Mouse (Mus musculus): ENCODE measurements around the gene St6gal1.

DNA sequence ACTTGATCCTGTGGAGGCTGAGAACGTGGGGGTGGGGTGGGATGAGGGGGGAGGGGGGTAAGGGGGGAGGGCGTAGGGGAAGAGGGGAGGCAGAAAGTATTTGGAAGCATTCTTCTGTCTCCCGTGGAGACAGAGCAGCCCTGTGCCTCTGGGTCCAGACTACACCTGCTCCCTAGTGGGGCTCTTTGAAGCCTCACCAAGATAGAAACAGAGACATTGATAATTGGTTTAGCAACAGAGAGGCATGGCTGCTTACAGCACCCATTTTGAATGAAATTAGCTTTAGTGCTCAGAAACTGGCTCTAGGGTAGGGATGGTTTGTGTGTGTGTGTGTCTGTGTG lies 46.3 kb downstream of the St6gal1 start:
- TF ChIP-seq CTCF (IDR thresholded peaks at IDR 0.05; ENCODE audit: low read depth, low read length) = no peak
- no peak for TF ChIP-seq POLR2A (IDR thresholded peaks at IDR 0.05; ENCODE audit: borderline replicate concordance, low read depth, low read length)

All from bone marrow macrophage, adult 2 months (primary cell).